Mouse (Mus musculus) heart, postnatal 14 days (tissue): ENCODE measurements around the gene Itpripl2. TPM values are rescaled to one million over a fixed set of nuclear protein-coding genes. Genes with fewer than 3 reads are reported as not detected.

ENCODE experiments used
- DNase-seq, 2 experiments: peaks; one replicate each; pipeline ENCODE4 v3.0.0; 2021 to 2022
- intact Hi-C: fragments of 180-260 bp; cut with DNase I; formaldehyde crosslinking; loops from one replicate; pipeline ENCODE4 v1.15.1; 2025
- total RNA-seq, 2 experiments: library from RNA; stranded (reverse); gene quantifications; 2 replicates each; pipeline ENCODE4 v1.2.3; 2021

The Itpripl2 gene
- total RNA-seq, 2 experiments from 2014 or later, result 36.5 to 37.6 TPM

DNA sequence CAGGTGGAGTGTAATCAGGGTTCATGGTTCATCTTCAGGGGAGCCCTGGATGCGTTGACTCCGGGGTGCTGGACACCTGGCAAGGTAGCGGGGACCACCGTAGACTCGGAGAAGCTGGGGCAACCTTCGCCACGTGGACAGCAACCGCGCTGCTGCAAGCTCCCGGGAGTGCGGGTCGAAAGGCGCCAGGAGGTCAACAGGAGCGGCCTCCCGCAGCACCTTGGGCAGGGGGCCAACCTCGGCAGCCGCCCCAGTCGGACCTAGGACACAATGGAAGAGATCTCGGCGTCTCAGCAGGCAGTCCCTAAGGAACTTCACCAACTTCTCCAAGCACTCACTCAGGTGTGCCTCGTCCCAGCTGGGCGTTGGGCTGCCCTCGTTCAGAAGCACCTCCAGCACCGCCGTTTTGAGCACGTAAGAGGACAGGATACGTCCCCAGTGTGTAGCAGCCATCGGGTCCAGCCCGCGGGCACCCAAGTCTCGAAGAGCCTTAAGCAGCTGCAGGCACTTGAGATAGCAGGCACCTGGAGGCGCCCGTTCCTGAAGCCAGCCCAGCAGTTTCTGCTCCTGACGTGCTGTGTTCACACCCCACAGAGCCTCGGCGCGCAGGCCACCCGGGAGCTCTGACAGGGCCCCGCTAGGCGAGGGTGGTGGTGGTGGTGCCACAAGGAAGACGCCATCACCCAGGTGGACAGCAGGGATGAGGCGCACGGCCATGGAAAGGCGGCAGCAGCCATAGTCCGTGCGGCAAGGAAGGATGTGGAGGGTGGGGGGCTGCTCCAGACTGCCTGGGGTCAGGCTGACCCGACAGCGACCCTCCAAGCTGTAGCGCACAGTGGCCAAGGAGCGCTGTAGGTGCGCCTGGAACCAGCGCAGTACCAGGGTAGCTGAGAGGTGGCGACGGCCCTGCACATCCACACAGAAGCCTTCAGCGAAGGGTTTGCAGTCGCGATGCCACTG lies 1.8 kb downstream of the Itpripl2 start:
- peak; percentile 48 to 57 for DNase-seq
- intact Hi-C loops, result loop anchor here (2.0 to 5.0 kb wide), 2 partner anchors 29 to 38 kb away; no protein-coding TSS in a partner anchor

DNA sequence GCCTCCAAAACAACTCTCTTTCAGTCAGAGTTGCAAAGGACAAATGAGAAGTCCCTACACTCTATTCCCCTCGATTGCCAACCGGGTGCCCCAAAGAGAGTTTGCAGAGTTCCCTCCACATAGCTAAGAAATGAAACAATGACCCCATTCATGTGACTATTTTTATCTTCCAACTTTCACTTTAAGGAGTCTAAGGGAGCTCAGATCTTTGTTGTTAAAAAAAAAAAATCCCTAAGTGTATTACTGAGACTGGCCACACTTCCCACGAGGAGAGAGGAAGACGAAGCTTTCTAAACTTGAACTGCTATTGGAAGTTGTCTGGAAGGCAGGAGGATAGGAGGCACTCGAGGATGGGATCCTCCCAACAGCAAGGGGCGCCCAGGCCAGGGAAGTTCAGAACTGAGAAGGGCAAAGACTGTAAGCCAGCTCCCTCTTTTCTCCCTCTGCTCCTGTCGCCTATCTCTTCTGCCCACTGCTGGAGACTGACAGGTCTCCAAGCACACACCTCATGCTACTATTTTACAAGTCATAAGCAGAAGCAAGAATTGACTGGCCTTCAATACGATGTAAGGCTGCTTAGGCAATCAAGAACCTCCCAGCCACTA lies 3.6 kb downstream of the Itpripl2 start:
- no peak for DNase-seq
- intact Hi-C loops, result loop anchor here (2.0 to 5.0 kb wide), 2 partner anchors 31 to 36 kb away; no protein-coding TSS in a partner anchor

DNA sequence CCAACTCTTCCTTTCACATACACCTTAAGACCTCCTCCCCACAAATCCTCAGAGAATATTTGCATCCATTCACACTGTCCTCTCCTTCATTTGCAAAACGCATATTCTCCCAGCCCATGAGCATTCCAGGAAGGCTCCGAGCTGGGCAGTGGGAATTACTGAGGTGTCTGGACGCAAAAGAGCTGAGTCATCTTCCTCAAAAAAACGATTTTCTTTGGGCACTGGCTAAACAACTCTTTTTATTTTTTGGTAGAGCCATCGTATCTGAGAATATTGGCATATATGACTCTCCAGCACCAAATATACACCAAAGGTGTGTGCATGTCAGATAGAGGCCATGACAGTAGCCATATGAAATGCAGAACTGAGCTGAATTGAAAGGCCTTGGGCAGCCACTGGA lies 4.9 kb downstream of the Itpripl2 start:
- intact Hi-C loops, result loop anchor here (5.0 kb wide), 1 partner anchor 35 kb away; no protein-coding TSS in a partner anchor
- DNase-seq, result no peak

DNA sequence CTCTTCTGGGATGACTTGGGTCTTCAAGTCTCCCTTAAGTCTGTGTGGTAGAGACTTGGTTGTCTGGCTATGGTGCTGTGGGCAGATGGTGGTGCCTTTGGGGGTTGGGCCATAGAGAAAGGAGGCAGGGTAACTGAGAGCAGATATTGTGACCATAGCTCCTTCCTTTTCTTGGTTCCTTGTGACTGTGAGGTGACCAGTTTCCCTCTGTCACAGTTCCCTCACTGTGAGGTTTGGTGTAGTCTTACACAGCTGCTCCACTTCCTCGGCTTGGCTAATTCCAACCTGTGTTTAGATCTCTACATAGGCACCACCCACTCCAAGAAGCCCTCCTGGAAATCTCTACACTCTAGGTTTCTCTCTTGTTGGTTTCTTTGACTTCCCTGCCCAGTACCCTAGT lies 7.8 kb downstream of the Itpripl2 start:
- DNase-seq, result no peak
- intact Hi-C loops, result no loop called here

DNA sequence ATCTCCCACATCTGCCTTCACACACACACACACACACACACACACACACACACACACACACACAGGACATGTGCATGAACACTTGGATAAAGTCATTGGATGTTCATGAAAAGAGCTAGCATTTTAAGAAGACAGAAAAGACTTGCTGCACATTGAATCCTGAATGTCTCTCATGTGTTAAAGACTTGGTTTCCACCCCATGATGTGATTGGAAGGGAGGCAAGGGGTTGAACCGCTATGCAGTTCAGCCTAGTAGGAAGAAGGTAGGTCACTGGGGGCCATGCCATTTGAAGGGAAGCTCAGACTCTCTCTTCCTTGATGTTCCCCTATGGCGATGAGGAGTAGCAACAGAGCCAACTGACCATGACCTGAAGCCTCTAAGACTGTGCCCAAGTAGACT lies 9.8 kb downstream of the Itpripl2 start:
- no peak for DNase-seq
- intact Hi-C loops, result no loop called here

DNA sequence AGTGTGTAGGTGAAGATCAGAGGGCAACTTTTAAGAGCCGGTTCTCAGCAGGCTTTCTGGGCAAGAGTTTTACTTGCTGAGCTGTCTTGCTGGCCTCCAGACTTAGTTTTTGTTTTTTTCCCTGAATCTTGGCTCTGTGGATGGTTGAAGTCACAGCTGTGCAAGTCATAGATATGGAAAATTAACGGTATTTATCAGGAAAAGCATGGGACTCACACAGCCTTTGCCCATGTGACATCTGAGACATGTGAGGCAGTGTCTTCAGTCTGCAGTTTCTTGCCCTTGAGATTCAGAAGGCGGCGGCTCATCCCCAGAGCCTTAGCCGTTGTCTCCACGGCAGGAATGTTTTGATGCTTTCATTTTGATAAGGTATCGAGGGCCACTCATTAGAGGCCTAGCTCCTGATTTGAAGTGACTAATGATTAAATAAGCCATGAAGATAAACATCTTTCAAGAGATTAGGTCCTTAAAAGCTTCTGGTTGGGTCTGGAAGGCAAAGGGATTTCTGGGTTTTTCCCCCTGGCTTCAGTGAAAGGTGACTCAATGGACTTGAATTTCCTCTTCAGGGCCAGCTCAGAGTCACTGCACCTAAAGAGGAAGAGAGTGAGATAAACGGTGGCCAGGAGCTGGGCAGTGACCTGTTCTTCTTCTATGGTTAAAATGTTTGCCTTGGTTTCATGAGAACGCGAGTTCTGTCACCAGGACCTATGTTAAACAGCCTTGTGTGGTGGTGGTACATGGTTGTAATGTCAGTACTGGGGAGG lies 10.5 kb downstream of the Itpripl2 start:
- intact Hi-C loops, result no loop called here
- DNase-seq, result no peak

DNA sequence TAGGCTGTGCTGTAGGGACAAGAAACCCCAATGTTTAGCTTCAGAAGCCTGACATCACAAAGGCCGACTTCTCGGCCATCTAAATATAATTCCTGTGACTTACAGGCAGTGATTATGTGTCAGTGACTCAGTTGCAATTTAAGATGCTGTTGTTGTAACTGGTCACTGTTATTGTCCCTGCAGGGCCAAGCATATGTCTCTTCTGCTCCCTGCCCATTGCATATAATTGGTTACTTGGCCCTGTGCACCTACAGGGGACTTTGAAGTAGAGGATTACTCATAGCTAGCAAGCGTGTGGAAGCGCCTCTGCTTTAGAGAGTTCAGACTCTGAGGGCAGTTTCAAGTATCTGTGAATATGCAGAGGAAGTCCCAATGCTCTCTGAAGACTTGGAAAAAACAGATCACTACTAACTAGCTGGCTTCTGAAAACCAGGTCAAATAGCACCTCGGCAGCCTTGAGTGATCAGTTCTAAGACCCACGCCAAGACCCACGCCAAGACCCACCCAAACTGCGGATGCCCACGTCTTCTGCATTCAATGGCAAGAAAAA lies 11.5 kb downstream of the Itpripl2 start:
- DNase-seq, result no peak
- intact Hi-C loops, result no loop called here

DNA sequence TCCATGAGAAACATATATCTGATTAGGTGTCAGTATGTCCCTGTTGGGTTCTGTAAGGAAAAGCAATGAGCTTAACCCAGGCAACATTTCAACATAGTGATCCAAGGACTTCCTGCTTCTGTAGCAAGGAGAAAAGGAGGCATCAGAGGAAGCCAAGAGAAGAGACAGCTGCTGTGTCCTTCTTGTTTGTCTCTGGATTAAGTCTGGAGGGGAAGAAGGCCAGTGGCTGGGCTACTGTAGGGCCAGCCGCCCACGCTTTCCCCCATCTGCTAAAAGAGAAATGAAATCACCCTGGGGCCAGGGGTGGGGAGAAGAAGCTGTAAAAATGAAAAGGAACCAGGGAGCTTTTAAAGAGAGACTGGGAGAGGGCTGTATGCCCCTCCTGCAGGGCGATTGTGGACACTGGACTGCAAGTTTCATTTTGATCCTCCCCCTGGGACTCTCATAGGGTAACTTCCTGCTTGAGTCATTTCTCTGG lies 12.9 kb downstream of the Itpripl2 start:
- peak; percentile 75 to 77 for DNase-seq
- intact Hi-C loops, result no loop called here

DNA sequence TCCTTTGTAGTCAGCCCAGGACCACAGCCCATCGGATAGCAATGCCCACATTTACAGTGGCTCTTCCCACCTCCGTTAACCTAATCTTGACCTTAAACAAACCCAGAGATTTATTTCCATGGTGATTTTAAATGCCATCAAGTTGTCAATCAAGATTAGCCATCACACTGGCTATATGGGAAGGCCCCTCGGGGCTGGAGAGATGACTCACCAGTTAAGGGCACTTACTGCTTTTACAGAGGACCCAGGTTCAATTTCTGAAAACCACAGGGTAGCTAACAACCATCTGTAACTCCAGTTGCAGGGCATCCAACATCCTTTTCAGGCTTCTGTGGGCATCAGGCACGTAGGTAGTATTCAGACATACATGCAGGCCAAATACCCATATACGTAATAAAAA lies 15.3 kb downstream of the Itpripl2 start:
- no peak for DNase-seq
- intact Hi-C loops, result no loop called here

DNA sequence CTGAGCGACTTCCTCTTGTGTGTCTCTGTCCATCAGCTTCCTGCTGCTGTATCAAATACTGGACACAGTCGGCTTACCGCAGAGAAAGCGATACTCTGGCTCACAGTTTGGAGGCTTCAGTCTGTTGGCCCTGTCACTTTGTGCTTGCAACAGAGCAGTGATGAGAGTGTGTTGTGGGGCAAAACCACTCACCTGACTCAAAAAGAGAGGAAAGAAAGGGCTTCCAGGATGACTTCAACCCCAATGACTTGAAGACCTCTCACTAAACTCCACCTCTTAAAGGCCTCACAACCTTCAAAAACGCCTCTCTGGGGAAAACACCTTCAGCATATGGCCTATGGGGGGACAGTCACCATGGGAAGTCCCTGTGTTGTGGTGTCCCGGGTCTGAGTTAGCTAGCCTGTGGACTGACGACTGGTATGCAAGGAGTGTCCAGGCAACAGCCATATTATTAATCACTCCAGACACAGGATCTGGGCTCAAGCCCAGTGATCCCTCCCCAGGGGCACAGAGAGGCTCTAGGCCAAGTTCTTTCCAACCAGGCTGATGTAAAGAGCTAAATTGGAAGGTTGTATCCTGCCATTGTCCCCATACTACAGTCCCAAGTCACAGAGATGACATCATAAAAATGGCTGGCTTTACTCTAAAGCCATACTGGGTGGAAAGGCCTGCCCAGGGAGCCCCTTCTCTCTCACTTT lies 16.6 kb downstream of the Itpripl2 start:
- intact Hi-C loops, result no loop called here
- peak; percentile 68 to 75 for DNase-seq

DNA sequence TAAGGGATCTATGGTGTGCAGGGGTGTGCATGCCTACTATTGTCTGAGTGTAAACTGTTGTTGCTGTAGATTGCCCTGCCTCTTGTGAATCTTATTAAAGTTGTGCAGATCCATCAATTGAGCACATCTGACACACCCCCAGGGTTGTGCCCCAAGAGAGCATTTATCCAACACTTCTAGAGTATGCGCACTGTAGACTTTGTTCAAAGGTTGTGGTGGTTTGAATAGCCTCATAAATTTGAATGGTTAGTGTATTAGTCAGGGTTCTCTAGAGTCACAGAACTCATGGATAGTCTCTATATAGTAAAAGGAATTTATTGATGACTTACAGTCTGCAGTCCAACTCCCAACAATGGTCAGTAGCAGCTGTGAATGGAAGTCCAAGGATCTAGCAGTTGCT lies 18.9 kb downstream of the Itpripl2 start:
- DNase-seq, result no peak
- intact Hi-C loops, result no loop called here

DNA sequence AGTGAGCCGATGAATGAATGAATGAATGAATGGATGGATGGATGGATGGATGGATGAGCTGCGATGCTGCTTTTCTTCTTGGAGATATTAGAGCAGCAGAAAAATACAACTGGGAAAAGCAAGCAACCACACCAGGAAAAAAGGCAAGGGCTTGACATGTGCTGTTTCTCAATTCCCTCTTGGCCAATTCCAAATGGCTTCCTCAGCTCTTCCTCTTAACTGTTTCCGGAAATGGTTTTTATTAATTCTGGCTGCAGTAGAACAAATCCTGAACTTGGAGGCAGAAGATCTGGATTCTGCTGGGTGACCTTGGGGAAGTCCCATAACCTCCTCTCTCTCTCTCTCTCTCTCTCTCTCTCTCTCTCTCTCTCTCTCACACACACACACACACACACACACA lies 23.7 kb downstream of the Itpripl2 start:
- intact Hi-C loops, result no loop called here

DNA sequence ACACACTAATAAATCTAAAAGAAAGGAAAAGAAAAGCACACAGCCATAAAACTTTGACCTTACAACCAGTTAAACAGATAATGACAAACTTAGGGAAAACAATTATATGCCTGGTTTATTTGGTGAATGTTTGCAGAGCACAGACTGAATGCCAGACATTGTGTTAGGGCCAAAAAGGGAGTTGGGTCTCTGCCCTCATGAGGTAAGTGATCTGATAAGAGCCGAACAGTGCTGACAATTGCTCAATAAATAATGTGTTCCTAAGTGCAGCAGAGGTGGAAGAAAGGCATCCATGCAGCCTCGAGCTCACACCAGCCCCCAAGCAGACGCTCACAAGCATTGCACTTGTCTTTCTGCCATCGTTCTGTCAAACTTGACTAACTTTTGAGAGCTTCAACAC lies 27.3 kb downstream of the Itpripl2 start:
- no peak for DNase-seq
- intact Hi-C loops, result no loop called here

More for the DNA sequence above, 23.7 kb downstream of the Itpripl2 start:
- DNase-seq, result no peak

DNA sequence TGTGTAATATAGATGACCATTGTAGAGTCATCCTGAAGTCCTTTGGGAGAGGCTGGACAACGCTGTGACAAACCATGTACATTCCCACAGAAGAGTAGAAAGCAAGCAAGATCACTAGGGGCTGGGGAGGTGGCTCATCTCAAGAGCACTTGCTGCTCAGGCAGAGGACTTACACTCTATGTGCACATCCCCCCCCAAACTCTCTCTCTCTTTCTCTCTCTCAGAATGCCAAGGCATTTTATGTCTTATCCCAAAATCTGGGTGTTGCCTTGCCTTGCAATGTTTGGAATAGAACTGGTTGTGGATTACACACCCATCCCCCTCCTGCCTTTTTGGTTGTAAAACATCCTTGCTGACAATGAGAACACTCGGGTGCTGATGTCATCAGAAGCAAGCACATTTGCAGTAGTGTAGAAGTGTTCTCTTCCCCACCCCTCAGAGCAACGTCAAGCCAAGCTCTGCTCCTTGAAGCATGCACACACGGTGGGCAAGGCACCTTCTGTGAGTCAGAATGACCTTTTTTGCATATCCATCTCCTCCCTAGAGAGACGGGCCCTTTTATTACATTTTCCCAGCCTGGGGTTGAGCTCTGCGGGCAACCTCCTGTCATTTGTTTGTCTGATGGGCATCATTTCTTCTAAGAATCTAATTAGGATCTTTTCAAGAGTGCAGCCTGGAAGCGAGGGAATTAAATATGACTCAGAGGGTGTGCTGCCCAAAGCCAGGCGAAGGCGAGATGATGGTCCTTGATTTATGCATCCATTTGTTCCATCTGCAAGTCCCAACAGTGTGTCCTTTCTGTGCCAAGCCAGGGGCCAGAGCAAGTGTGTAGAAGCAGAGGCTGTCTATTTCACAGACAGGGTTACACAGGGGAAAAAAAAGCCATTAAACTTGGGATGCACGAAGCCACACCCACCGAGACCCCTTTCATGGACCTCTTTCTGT lies 28.7 kb downstream of the Itpripl2 start:
- intact Hi-C loops, result no loop called here
- DNase-seq, result no peak

DNA sequence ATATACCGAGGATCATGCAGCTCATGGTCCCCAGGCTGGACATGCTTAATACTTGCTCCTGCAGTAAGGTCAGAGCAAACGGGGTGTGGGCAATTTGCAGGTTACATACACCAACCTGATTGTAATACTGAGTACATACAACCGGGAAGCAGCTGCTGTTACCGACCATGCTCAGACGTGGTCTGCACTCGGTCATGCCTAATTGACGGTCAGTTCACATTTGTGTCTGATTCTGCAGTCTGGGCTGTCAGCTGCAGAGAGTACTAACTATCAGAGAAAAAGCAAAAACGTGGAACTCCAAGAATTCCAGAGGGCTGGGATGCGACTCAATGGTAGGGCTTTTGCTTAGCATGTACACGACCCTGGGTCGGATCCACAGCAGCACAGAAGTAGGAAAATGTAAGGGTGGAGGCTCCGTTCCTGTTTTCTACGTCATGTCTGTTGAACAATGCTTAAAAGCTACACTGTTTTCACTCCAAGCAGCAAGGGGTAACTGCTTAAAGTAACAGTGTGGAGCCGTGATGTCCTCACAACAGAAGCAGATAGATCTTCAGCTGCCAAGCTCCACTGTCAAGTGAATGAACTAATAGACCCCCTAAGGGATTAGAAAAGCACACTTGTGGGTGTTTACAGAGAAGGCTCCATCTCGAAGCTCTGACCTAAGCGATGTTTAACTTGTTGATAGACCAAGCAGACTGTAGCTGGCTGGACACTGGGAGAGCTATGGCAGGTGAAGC lies 30.2 kb downstream of the Itpripl2 start:
- intact Hi-C loops, result no loop called here
- no peak for DNase-seq

DNA sequence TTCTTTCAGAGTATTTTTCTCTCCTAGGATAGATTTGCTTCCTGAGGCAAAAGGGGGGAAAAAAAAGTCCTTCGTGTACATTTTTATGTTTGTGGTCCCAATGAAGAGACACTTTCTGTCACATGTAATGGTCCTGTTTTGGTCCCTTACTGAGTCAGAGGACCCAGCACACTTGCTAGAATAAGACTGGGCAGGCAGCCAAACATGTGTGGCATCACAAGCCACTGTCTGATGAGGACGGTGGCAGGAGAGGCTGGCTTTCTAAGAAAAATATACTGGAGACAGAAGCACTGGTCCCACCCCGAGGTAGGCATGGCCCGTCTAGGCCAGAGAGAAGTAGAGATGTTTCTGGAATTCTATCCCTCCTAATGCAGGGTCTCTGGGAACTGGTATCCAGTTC lies 38.1 kb downstream of the Itpripl2 start:
- intact Hi-C loops, result loop anchor here (5.0 kb wide), 1 partner anchor 34 kb away; no protein-coding TSS in a partner anchor
- no peak for DNase-seq

DNA sequence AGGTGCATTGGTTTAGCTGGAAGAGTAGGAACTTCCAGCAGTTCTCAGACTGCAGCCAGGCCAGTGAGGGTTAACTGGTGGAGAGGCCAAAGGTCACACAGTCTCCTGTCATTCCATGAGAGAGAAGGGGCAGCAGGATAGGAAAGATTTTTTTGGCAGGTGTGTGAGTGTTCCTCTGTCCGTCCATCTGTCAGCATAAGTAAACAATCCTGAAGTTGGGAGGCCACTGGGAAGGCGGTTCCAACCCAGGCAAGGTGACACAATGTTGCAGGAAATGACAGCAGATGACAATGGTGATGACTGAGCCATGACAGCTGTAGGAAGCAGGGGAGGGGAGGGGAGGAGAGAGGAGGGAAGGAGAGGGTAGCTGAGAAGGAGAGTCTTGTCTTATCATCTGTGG lies 38.8 kb downstream of the Itpripl2 start:
- intact Hi-C loops, result loop anchor here (5.0 kb wide), 1 partner anchor 34 kb away; no protein-coding TSS in a partner anchor
- no peak for DNase-seq
